Mouse (Mus musculus) brain, adult 2 months (tissue): Measurements from ENCODE around the gene Ak4.
"Not testable (repeated sequence)": the region's sequence is repeated elsewhere in the genome, so short reads cannot be mapped to it uniquely, and the experiment has no call there.

Source experiments
- DNase-seq: peaks from one replicate; pipeline ENCODE4 v3.0.0; 2011; ENCODE audit warnings: low read depth, low spot score

Ak4 gene

GRCm38 (mm10) chr4:101423571-101423970, 4.5 kb downstream of the Ak4 start:
- no peak for DNase-seq

- peak; percentile 53 for DNase-seq
Measured at GRCm38 (mm10) chr4:101424495-101424894, 5.4 kb downstream of the Ak4 start.

GRCm38 (mm10) chr4:101425119-101425518, 6.0 kb downstream of the Ak4 start:
- DNase-seq = no peak

- DNase-seq = no peak
Measured at GRCm38 (mm10) chr4:101425666-101426065, 6.6 kb downstream of the Ak4 start.

- no peak for DNase-seq
Measured at GRCm38 (mm10) chr4:101426566-101426965, 7.5 kb downstream of the Ak4 start.

GRCm38 (mm10) chr4:101427886-101428680, 9.0 kb downstream of the Ak4 start:
- no peak for DNase-seq

GRCm38 (mm10) chr4:101429073-101429472, 10.0 kb downstream of the Ak4 start:
- no peak for DNase-seq

- DNase-seq = no peak
Measured at GRCm38 (mm10) chr4:101430000-101430399, 10.9 kb downstream of the Ak4 start.

GRCm38 (mm10) chr4:101436761-101437512, 17.9 kb downstream of the Ak4 start:
- peak; percentile 94 for DNase-seq

- peak; percentile 80 for DNase-seq
Measured at GRCm38 (mm10) chr4:101438271-101438670, 19.2 kb downstream of the Ak4 start.

- peak; percentile 81 for DNase-seq
Measured at GRCm38 (mm10) chr4:101439738-101440389, 20.8 kb downstream of the Ak4 start.

- DNase-seq = peak; percentile 68
Measured at GRCm38 (mm10) chr4:101442791-101443190, 23.7 kb downstream of the Ak4 start.

- DNase-seq = no peak
Measured at GRCm38 (mm10) chr4:101443419-101443991, 24.4 kb downstream of the Ak4 start.

- no peak for DNase-seq
Measured at GRCm38 (mm10) chr4:101445660-101446059, 26.6 kb downstream of the Ak4 start.

- DNase-seq = not testable (repeated sequence)
Measured at GRCm38 (mm10) chr4:101446606-101447005, 27.5 kb downstream of the Ak4 start.

- no peak for DNase-seq
Measured at GRCm38 (mm10) chr4:101448701-101449100, 29.6 kb downstream of the Ak4 start.

GRCm38 (mm10) chr4:101449344-101449743, 30.3 kb downstream of the Ak4 start:
- DNase-seq = no peak

GRCm38 (mm10) chr4:101450150-101450780, 31.2 kb downstream of the Ak4 start:
- DNase-seq = peak; percentile 100

- DNase-seq = no peak
Measured at GRCm38 (mm10) chr4:101451089-101451488, 32.0 kb downstream of the Ak4 start.

- peak; percentile 56 for DNase-seq
Measured at GRCm38 (mm10) chr4:101452829-101453228, 33.8 kb downstream of the Ak4 start.

- DNase-seq = no peak
Measured at GRCm38 (mm10) chr4:101457176-101457575, 38.1 kb downstream of the Ak4 start.
